Mouse (Mus musculus): Measurements from ENCODE around the gene Gm37240. TPM values are rescaled to one million over a fixed set of nuclear protein-coding genes. Genes with fewer than 3 reads are reported as not detected.
"Not testable (repeated sequence)": the region's sequence is repeated elsewhere in the genome, so short reads cannot be mapped to it uniquely, and the experiment has no call there.

Gm37240 gene
- total RNA-seq, 2 experiments from 2014 or later = 28.9 to 37.3 TPM

DNA sequence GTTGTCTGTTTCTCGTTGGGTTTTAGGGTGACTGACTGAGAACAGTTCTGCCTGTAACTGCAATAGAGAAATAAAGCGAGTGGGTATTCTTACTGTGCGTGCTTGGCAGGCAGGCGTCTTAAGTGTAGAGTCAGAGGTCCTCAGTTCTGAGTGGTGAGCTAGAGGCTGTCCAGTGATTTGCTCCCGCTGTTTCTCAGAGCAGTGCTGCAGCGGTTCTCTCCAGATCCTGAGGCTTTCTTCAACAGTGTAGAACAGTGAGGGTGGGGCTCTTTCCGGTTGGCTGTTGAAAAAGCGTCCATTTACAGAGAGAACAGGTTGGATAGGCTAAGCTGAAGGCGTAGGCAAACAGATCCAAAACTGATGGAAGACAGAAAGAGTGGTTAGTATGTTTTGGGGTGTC, 1012.0 kb downstream of the Gm37240 start:
- no peak for DNase-seq

DNA sequence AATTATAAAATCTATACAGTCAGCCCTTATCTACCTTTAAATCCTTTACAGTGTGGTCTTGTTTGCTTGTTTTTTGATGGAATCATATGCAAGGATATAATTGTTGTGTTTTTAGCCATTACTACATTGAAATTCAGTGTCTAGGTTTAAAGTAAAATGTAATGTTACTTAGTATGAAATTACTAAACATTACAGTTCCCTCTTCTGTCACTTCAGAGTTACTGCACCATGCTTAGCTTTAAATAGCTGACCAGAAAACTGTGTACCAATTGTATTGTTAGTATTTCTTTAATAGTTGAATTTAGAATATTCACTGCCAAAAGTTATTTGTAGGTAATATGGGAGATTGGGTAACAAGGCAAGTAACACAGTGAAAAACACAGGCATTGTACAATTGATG, 1017.2 kb downstream of the Gm37240 start:
- no peak for DNase-seq

DNA sequence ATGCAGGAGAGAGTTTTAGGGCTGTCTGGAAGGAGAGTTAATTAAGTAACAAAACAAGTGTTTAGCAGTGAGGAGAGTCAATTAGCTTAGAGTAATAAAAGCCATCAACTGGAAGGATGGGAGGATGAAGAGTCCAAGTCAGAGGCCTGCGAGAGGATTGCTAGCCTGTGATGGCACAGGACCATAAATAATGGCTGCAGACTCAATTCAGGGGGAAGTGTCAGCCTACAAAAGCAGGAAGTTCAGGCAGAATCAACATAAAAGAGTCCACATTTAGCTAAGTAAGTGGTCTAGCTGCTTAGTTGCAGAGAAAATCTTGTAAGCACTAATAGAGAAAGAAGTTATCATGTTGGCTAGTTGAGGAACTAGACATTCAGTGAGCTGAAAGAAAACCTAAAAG, 1019.3 kb downstream of the Gm37240 start:
- no peak for DNase-seq

DNA sequence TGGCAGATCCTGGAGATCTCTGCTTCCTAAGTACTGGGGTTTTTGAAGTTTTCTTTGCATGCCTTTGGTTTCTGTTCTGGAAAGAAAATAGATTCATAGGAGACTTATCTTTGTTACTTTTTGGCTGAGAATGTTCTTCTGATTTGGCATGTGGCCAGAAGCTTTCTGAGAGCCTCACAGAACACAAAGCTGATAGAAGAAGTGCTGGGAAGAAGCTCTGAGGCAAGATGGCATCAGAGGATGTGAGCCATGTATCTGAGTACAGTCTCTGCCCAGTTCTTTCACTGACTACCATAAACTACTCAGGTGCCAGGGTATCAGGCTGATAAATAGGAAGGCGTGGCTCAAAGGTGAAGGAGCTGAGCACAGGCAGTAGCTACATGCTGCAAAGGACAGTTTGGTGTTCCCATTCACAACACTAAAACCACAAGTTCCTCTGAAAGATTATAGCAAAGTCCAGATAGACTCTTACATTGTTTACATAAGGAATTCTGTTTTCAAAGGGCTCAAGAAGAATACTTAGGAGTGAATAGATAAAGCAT, 1019.8 kb downstream of the Gm37240 start:
- no peak for DNase-seq

DNA sequence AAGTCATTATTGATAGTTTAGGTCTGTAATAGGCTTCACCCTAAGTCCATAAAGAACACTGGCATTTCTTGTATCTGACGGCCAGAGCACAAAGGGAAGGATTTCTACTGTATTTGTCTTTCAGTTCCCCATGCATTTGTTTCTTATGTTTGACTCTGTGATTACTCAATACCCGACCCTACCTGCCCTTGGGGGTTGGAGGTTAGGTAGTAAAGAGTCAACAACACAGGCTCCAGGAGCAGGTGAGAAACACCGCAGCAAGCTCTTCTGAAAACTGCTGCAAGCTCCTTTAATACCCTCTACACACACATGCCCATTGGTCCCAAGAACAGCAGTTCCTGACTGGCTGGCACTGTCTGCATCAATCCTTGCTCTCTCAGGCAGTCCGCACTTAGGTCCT, 1020.5 kb downstream of the Gm37240 start:
- no peak for DNase-seq

DNA sequence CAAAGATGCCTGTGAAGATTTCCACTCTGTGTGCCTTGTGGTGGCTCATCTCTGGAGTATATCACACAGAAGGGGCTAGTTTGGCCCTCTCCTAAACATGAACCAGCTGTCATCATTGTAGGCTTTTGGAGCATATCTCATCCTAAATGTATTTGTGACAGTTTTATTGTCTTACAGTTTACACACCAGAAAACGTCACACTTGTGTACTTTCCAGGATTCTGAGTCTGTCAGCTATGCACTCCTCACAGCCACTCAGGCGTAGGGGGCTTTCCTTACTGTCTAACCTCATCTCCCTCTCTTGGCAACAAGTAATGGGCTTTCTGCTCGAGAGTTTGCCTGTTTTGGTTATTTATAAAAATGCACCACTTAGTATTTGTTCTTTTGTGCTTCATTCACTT, 1021.6 kb downstream of the Gm37240 start:
- no peak for DNase-seq

DNA sequence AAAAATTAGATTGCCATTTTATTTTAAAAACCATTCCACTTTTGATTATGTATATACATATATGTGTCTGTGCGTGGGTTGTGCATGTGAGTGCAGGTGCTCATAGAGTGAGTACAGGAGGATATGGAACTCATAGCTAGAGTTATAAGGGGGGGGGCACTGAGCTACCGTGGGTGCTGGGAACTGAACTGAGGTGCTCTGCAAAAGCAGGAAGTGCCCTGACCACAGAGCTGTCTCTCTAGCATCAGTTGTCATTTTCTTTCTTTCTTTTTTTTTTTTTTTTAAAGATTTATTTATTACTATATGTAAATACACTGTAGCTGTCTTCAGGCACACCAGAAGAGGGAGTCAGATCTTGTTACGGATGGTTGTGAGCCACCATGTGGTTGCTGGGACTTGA, 1025.5 kb downstream of the Gm37240 start:
- DNase-seq = not testable (repeated sequence)

DNA sequence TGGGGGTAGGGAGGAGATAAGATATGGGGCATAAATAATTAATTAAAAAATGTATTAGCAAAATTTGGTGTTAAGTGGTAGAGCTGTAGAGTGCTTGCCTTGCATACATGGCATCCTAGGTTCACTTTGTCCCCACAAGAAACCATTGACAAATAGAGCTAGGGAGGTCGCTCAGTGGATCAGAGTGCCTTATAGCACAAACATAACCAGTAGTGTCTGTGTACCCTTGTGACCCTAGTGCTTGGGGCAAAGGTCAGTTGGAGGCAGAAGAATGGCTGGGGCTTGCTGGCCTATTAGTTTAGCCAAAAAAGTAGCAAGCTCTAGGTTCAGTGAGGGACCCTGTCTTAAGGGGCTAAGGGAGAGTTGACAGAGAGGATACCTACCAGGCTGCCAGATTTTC, 1026.6 kb downstream of the Gm37240 start:
- DNase-seq = no peak

DNA sequence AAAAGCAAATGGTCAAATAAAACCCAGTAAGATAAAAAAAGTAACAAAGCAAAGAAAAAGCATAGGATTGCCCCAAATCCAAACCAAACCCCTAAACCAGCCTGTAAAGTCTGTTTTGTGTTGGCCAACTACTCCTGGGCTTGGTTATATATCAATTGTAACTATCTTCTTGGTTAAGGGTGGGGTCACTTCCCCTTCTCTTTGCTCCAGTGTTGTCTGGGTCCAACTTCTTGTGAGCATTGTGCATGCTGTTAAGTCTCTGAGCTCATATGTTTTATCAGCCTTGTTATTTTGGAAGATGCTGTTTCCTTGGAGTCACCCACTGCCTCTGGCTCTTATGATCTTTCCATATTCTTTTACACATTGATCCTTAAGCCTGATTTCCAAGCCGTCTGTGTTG, 1032.9 kb downstream of the Gm37240 start:
- no peak for DNase-seq

DNA sequence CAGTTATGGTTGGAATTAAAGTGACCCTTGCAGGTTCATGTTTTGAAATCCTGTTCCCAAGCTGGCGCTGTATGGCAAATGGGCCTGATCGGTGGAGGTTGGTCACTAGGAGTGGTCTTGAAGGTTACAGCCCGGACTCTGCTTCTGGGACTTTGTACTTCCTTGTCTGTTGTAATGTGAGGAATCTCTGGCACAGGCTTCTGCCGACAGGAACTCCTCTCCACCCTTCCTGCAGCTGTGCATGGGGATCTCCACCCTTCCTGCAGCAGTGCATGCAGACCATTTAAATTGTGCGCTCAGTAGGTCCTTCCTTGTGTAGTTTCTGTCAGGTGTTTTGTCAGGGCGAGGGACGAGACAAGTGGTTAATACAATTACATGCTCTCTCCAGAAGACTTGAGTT, 1034.4 kb downstream of the Gm37240 start:
- no peak for DNase-seq

DNA sequence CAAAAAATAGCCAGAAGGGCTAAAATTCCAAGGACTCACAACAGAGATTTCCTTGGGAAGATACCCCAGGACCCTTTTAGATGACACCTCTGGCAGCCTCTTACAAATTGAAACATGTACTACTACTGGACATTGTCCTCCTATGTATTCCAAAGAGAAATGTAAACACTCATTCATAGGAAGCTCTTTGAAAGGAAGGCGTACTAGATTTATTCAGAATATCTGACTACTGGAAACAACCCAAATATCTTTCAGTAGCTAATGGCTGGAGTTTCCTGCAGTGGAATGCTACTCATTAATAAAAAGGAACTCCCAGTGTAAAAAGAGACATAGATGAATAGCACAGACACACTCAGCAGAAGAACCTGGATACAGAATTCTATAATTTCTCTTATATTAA, 1035.5 kb downstream of the Gm37240 start:
- no peak for DNase-seq

DNA sequence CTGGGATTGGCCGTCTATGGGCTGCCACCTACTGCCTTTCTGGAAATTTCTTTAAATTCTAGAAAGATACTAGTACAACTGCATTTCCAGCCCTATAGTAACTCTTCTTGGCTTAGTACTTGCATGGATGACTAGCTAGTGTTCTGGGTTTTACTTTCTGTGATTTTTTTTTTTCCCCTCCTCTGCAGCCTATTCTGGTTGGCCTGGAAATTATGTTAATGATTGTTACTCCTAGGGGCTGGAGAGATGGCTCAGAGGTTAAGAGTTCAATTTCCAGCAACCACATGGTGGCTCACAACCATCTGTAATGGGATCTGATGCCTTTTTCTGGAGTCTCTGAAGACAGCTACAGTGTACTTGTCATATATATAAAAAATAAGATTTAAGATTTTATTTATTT, 1036.9 kb downstream of the Gm37240 start:
- DNase-seq = no peak

DNA sequence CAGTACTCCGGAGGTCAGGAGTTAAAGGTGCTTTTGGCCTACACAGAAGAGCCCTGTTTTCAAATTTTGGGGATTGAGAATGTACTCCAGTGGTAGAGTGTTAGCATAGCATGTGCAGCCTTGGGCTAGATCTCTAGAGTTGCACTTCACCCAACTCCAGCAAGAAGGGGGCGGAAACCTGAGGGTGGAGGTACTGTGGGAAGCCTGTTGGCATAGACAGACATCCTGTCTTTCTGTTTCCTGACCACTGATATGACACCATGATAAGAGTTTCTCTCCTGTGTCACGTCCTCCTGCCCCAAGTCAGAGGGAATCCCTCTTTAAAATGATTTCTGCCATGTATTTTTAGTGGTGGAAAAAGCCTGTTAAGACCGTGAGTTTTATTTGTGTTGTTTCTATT, 1038.5 kb downstream of the Gm37240 start:
- no peak for DNase-seq

DNA sequence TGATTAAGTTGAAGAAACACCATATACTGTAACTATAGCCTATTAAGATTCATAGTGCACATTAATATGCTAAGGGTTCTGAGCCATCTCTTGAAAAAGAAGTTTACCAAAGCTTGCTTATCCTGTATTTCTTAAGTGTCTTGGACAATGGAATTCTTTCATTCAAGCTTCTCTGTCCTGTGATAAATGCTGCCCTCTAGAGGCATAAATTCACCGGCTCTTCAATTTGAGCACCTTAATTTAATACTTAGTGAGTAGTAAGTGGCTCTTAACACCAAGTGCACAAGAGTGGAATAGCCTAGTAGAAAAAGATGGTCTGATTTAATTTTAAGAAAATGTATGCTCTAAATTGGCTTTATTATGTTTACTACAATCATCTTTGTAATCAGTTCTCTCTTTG, 1043.7 kb downstream of the Gm37240 start:
- peak; percentile 13 for DNase-seq

DNA sequence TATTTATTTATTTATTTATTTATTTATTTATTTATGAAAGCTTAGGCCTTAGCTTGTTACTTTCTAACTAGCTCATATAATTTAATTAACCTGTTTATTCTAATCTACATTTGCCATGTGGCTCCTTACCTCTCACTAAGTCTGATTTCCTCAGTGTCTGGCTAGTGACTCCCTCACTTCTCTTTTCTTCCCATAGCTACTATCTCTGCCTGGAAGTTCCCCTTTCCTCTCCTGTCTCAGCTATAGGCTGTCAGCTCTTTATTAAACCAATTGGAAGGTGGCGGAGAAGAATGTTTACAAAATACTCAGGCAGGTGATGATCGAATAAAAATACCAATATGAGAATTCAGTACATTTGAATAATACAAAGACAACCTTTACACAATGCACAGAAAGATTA, 1044.5 kb downstream of the Gm37240 start:
- no peak for DNase-seq

DNA sequence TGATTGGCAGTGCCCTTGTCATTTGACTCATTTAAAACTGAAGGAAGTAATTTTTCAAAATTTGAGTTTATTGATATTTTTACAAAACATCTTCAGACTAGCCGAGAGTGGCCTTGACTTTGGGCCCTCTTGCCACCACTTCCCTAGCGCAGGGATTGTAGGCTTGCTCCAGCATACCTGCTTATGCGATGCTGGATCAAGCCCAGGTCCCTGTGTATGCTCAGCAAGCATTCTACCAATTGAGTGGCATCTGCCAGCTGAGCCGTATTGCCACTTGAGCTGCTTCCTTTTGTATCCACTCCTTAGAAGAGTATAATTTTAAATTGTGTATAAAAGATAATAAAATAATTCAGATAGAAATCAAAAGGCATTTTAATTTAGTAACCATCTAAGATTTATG, 1046.0 kb downstream of the Gm37240 start:
- no peak for DNase-seq

DNA sequence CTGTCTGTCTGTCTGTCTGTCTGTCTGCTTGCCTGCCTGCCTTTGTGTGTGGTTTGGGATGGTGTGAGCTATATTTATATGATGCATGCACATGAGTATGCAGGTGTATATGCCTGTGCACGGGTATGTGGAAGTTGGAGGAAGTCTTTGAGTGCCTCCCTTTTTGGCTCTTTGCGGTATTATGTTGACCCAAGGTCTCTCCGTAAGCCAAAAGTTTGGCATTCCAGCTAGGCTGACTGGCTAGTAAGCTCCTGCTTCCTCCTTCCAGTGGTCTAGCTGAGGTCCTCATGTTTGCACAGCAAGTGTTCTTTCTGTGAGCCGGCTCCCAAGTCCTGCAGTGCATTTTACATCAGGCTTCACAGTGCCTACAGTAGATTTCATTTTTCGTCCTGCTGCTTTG, 1047.8 kb downstream of the Gm37240 start:
- DNase-seq = no peak

DNA sequence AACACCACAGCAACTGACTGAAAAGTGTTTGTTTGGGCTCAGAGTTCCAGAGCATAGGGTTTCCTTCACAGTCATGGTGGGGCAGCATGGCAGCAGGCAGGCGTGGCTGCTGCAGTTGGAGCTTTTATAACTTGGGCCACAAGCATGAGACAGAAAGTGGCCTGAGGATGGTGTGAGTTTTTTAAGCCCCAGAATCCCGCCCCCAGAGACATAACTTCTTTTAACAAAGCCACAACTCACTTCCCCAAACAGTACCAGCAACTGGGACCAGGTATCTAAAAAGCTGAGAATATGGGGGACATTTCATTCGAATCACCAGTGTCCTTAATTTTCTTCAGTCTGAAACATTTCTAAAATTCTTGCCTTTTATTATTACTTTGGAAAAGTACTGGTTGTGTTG, 1049.3 kb downstream of the Gm37240 start:
- DNase-seq = no peak

DNA sequence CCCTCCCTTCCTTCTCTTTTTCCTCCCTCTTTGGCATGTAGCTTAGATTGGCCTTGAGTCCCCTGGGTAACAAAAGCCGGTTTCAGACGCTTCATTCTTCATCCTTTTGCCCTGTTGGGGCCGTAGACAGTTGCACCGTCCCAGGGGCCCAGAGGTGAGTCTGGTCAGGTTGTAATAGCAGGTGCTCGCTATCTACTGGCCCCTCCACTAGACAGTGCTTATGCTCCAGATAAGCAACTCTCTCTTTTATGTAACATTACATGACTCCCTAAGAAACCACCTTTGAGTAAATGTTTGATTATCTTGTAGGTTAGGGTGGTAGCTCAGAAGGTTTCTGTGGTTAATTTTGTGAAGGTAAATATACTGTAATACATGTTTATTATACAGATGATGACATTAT, 1051.3 kb downstream of the Gm37240 start:
- no peak for DNase-seq

DNA sequence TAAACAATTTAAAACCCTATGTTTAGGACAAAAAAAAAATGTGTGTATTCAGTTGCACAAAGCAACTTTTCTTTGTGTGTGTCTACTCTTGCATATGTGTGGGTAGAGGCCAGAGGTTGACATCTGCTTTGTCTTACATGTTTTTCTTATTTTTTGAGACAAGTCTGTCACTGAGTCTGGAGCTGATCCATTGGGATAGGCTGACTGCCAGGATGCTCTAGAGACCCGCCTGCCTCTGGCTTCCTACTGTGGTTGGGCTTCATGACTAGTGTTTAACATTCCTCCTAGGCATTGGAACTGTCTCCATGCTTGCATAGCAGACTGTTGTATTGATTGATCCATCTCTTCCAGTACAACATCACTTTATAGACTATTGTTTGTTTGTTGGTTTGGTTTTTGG, 1058.0 kb downstream of the Gm37240 start:
- no peak for DNase-seq

DNA sequence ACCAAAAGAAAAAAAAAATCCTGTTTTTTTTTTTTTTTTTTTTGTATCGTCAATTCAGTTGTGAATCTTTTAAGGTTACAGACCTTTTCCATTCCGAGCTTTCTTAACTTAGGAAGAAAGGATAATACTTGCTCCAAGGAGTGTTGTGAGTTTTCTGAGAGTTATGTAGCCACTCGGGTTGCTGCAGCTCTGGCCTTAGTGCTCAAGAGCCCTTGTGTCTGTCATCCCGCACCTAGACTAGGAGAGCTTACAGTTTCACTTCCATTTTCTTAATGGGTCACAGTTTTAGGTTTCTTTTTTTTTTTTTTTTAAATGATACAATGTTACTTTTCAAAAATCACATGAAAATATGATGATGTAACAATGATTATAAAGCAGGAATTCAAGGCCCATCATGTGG, 1059.7 kb downstream of the Gm37240 start:
- no peak for DNase-seq

DNA sequence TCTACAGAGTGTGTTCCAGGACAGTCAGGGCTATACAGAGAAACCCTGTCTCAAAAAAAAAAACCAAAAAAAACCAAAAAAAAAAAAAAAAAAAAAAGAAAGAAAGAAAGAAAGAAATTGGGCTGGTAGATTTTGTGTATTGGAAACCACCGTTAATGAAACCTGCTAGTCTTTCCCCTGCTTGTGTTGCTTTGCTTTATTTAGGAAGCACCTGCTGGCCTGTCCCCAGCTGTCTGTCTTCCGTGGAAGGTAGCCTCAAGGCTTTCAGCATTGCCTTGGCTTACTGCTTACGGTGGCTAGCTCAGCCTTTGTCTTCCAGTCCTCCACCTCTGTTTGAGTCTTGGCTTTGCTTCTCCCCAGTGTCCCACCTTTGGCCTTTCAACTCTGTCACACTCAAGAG, 1060.4 kb downstream of the Gm37240 start:
- DNase-seq = no peak

DNA sequence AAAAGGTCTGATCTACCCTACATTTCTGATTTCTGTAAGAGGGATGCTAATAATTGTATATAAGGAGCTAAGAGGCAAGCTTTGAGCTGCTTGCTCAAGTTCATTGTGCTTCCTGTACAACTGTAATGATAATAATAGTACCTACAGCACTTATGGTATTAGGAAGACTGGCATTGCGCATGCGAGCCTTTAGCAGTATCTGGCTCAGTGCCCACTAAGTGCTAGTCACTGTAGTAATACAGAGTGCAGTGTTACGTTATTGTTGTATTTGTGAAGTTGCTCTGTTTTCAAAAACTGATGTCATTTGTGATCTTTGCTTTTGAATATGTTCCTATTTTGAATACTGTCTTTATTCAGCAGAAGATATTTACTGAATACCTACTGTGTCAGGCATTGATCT, 1060.9 kb downstream of the Gm37240 start:
- no peak for DNase-seq

DNA sequence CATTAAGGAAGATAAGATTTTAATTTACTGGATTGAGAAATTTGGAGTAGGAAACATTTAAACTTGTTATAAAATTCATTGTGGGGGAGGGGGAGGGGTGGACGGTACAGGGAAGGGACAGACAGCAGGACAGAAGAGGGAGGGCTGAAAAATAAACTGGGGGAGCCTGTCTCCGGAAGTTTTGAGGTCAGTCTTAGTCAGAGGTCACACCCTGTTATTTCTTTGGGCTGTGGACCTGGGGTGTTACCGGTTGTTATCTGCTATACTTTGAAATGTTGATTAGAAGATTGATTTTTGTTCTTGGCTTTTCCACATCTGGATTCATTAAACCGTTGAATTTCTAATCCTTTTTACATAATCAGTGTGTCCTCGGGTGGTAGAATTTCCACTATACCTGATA, 1061.3 kb downstream of the Gm37240 start:
- no peak for DNase-seq

DNA sequence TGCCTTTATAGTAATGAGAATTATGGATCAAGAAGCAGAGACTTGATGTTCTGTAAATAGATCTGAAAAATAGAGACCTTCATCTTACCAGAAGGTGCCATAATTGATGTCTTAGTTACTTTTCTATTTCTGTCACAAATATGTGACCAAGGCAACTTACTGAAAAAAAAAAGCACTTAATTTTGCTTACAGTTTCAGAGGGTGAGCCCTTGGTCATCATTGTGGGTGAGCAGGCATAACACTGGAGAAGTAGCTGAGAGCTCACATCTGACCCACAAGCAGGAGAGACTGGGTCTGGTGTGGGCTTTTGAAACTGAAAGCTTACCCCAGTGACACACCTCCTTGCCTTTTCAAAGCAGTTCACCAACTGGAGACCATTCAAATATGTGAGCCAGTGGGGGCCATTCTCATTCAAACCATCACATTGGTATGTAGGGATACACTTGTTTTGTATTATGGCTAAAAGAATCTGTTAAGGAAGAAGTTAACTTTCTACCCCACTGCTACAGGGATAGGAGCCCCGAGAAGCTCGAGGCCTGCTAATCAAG, 1066.6 kb downstream of the Gm37240 start:
- no peak for DNase-seq

Measured in gastrocnemius, postnatal 10 days (tissue).